ENCODE assay signal across 7 mouse cellular contexts in genomic region chr12:8781681-8782378, GRCm38 (mm10). TPM values are rescaled to one million over a fixed set of nuclear protein-coding genes. Genes with fewer than 3 reads are reported as not detected.
DNase-seq lines count a peak whose midpoint lies in the region; ATAC-seq and TF ChIP-seq lines count a peak whose summit lies in the region.

No protein-coding gene starts in this region.

- no peak overlapping the region for H3K4me2 ChIP-seq in heart, embryonic 14.5 days (ENCODE audit: low read length)
- no peak overlapping the region for H3K4me2 ChIP-seq in hindbrain, postnatal 0 days (ENCODE audit: low read depth, low read length)

- WGBS in heart, embryonic 14.5 days, result 62% methylated on average over 9 of the region's 9 CpGs
- 70% methylated on average over 9 of the region's 9 CpGs for WGBS in hindbrain, postnatal 0 days

- no peak overlapping the region for H3K4me3 ChIP-seq in heart, embryonic 14.5 days (ENCODE audit: control insufficient read depth in 1 of 2, insufficient read depth in 1 of 2, low read depth in 1 of 2, low read length in 2 of 2)
- H3K4me3 ChIP-seq in hindbrain, postnatal 0 days (ENCODE audit: low read length), result no peak overlapping the region

- DNase-seq in adipocyte (ENCODE audit: low spot score), result peak; percentile 89
- peak; percentile 68 for DNase-seq in lung, postnatal 14 days
- DNase-seq in thymus, adult 18-20 months, result no peak
- no peak for DNase-seq in layer of hippocampus, postnatal 14 days (ENCODE audit: low spot score in 2 of 2)
- no peak for DNase-seq in hindbrain, postnatal 0 days (ENCODE audit: low spot score)

- peak; percentile 71 for ATAC-seq in cerebellum, adult (ENCODE audit: insufficient number of reproducible peaks, low FRiP score, low TSS enrichment)
- ATAC-seq in heart, embryonic 14.5 days (ENCODE audit: insufficient number of reproducible peaks, insufficient read depth, low FRiP score, low read depth), result peak; percentile 40; the same call in 1 of the 2 replicates
- ATAC-seq in hindbrain, postnatal 0 days, result no peak

- TF ChIP-seq CTCF in hindbrain, postnatal 0 days (IDR thresholded peaks at IDR 0.05; ENCODE audit: low read depth), result no peak

- H3K9me3 ChIP-seq in heart, embryonic 14.5 days (ENCODE audit: control insufficient read depth, low read length), result no peaks in the 10 kb centered on the region
- no peaks in the 10 kb centered on the region for H3K9me3 ChIP-seq in hindbrain, postnatal 0 days (ENCODE audit: low read length)

- H3K27me3 ChIP-seq in heart, embryonic 14.5 days (ENCODE audit: control insufficient read depth, insufficient read depth, low read length), result no peaks in the 10 kb centered on the region
- no peaks in the 10 kb centered on the region for H3K27me3 ChIP-seq in hindbrain, postnatal 0 days (ENCODE audit: insufficient read depth, low read length)

- H3K27ac ChIP-seq in heart, embryonic 14.5 days (replicated peaks in 1 of 2; ENCODE audit: control insufficient read depth in 1 of 2, insufficient read depth in 1 of 2, low read depth in 2 of 2, low read length in 2 of 2), result peak overlapping the region in 1 of 2 experiments; percentile 3; a peak in 1 of 4 replicates
- no peak overlapping the region for H3K27ac ChIP-seq in hindbrain, postnatal 0 days

- peaks cover 9 to 22% of the 10 kb centered on the region in 2 experiments for H3K4me1 ChIP-seq in heart, embryonic 14.5 days (ENCODE audit: control insufficient read depth in 2 of 2, insufficient read depth in 2 of 2, low read length in 2 of 2)
- no peaks in the 10 kb centered on the region for H3K4me1 ChIP-seq in hindbrain, postnatal 0 days (ENCODE audit: insufficient read depth, low read length)

- H3K36me3 ChIP-seq in heart, embryonic 14.5 days (ENCODE audit: control insufficient read depth, insufficient read depth, low read length), result no peaks in the 10 kb centered on the region
- no peaks in the 10 kb centered on the region for H3K36me3 ChIP-seq in hindbrain, postnatal 0 days (ENCODE audit: insufficient read depth, low read length)

- no peak overlapping the region for H3K9ac ChIP-seq in heart, embryonic 14.5 days (ENCODE audit: low read length)
- H3K9ac ChIP-seq in hindbrain, postnatal 0 days (replicated peaks; ENCODE audit: low read length), result no peak overlapping the region

RNA-seq across cellular contexts. Expression of gene Sdc1, which starts 10.7 kb away (rescaled TPM):
- polyA plus RNA-seq in heart, embryonic 14.5 days (2014; fragmentation: Nextera tagmentation; extraction: Ambion mirVana), result 25.8 and 31.4 TPM in 2 replicates
- total RNA-seq in layer of hippocampus, postnatal 14 days (2021), result 1 to 10 TPM; 1.6 to 3.2 TPM
- 17.1 and 20.6 TPM in 2 replicates for total RNA-seq in hindbrain, postnatal 0 days (2014; rRNA removed)
- 12.5 and 14.0 TPM in 2 replicates for polyA plus RNA-seq in hindbrain, postnatal 0 days (2015; fragmentation: Nextera tagmentation; extraction: Ambion mirVana)

Comparison
In these comparisons a context has a peak if more than half of its experiments do, and no peak if none do; other contexts are left out.
1. DNase-seq: peak in adipocyte (single experiment) and lung, postnatal 14 days (single experiment); none in thymus, adult 18-20 months (0 of 2), layer of hippocampus, postnatal 14 days (0 of 2) and hindbrain, postnatal 0 days (single experiment).